Mouse (Mus musculus): ENCODE data around the gene Rrbp1.

The Rrbp1 gene

GRCm38 (mm10) chr2:143955746-143956145, 55.3 kb downstream of the Rrbp1 start:
- DNase-seq (ENCODE audit: low spot score) = no peak

GRCm38 (mm10) chr2:143955004-143955403, 56.1 kb downstream of the Rrbp1 start:
- DNase-seq (ENCODE audit: low spot score) = no peak

GRCm38 (mm10) chr2:143953944-143954343, 57.1 kb downstream of the Rrbp1 start:
- DNase-seq (ENCODE audit: low spot score) = no peak

- no peak for DNase-seq (ENCODE audit: low spot score)
Observed at GRCm38 (mm10) chr2:143951546-143952315, 59.3 kb downstream of the Rrbp1 start.

GRCm38 (mm10) chr2:143951028-143951420, 60.0 kb downstream of the Rrbp1 start:
- no peak for DNase-seq (ENCODE audit: low spot score)

- no peak for DNase-seq (ENCODE audit: low spot score)
Observed at GRCm38 (mm10) chr2:143950290-143951027, 60.6 kb downstream of the Rrbp1 start.

- no peak for DNase-seq (ENCODE audit: low spot score)
Observed at GRCm38 (mm10) chr2:143949217-143949616, 61.8 kb downstream of the Rrbp1 start.

- DNase-seq (ENCODE audit: low spot score) = no peak
Observed at GRCm38 (mm10) chr2:143948416-143948815, 62.6 kb downstream of the Rrbp1 start.

GRCm38 (mm10) chr2:143947981-143948380, 63.1 kb downstream of the Rrbp1 start:
- DNase-seq (ENCODE audit: low spot score) = no peak

GRCm38 (mm10) chr2:143946399-143946798, 64.7 kb downstream of the Rrbp1 start:
- DNase-seq (ENCODE audit: low spot score) = no peak

- DNase-seq (ENCODE audit: low spot score) = no peak
Observed at GRCm38 (mm10) chr2:143945466-143946075, 65.5 kb downstream of the Rrbp1 start.

- DNase-seq (ENCODE audit: low spot score) = no peak
Observed at GRCm38 (mm10) chr2:143944796-143945195, 66.3 kb downstream of the Rrbp1 start.

GRCm38 (mm10) chr2:143940406-143940805, 70.7 kb downstream of the Rrbp1 start:
- no peak for DNase-seq (ENCODE audit: low spot score)

GRCm38 (mm10) chr2:143937861-143938260, 73.2 kb downstream of the Rrbp1 start:
- no peak for DNase-seq (ENCODE audit: low spot score)

- DNase-seq (ENCODE audit: low spot score) = no peak
Observed at GRCm38 (mm10) chr2:143934439-143934838, 76.6 kb downstream of the Rrbp1 start.

GRCm38 (mm10) chr2:143933516-143933915, 77.5 kb downstream of the Rrbp1 start:
- DNase-seq (ENCODE audit: low spot score) = no peak

GRCm38 (mm10) chr2:143932340-143932873, 78.7 kb downstream of the Rrbp1 start:
- DNase-seq (ENCODE audit: low spot score) = no peak

- no peak for DNase-seq (ENCODE audit: low spot score)
Observed at GRCm38 (mm10) chr2:143929607-143930311, 81.3 kb downstream of the Rrbp1 start.

GRCm38 (mm10) chr2:143925826-143926225, 85.2 kb downstream of the Rrbp1 start:
- no peak for DNase-seq (ENCODE audit: low spot score)

GRCm38 (mm10) chr2:143924085-143924484, 87.0 kb downstream of the Rrbp1 start:
- DNase-seq (ENCODE audit: low spot score) = no peak

- no peak for DNase-seq (ENCODE audit: low spot score)
Observed at GRCm38 (mm10) chr2:143918831-143919502, 92.1 kb downstream of the Rrbp1 start.
